ENCODE assay signal across 14 mouse cellular contexts in genomic region chr1:36160246-36160645, GRCm38 (mm10).
A peak's percentile ranks its signal among the peaks of the same experiment; 100 is the strongest.
DNase-seq lines count a peak whose midpoint lies in the region; ATAC-seq and TF ChIP-seq lines count a peak whose summit lies in the region.
"Had no signal": no experiment of that assay in that cellular context is flagged by ENCODE, and none has a peak within 500 bp of the region (broad histone marks: within the 10 kb centered on the region; RNA-seq: fewer than 3 reads in every experiment).

No protein-coding gene starts in this region.

- H3K9me3 ChIP-seq in liver, embryonic 12.5 days (replicated peaks): no peaks in the 10 kb centered on the region
- H3K9me3 ChIP-seq in liver, embryonic 11.5 days (ENCODE audit: control insufficient read depth, low read length): no peaks in the 10 kb centered on the region
- H3K9me3 ChIP-seq in G1E (replicated peaks): no peaks in the 10 kb centered on the region
- H3K9me3 ChIP-seq in kidney, embryonic 14.5 days (ENCODE audit: control insufficient read depth, low read length): no peaks in the 10 kb centered on the region
- H3K9me3 ChIP-seq: embryonic facial prominence, embryonic 13.5 days; hindbrain, embryonic 12.5 days; megakaryocyte, embryonic 14.5 days had no signal

- H3K4me3 ChIP-seq in liver, embryonic 12.5 days: no peak overlapping the region
- no peak overlapping the region for H3K4me3 ChIP-seq in liver, embryonic 11.5 days (ENCODE audit: low read depth, low read length)
- peak overlapping the region; percentile 40; the same call in 1 of the 2 replicates for H3K4me3 ChIP-seq in G1E (ENCODE audit: low read depth, low read length)
- H3K4me3 ChIP-seq in thymus, adult 2 months (ENCODE audit: control insufficient read depth, insufficient read depth, low read length): no peak overlapping the region
- H3K4me3 ChIP-seq in kidney, embryonic 14.5 days (ENCODE audit: low read length): no peak overlapping the region
- H3K4me3 ChIP-seq: embryonic facial prominence, embryonic 13.5 days; hindbrain, embryonic 12.5 days; megakaryocyte, embryonic 14.5 days had no signal

- TF ChIP-seq POLR2A in thymus, adult 2 months (IDR thresholded peaks at IDR 0.05; ENCODE audit: control insufficient read depth, extremely low read depth, insufficient read depth, low read length, poor library complexity): no peak

- H3K9ac ChIP-seq in liver, embryonic 12.5 days: no peak overlapping the region
- no peak overlapping the region for H3K9ac ChIP-seq in liver, embryonic 11.5 days (ENCODE audit: low read depth, low read length)
- no peak overlapping the region for H3K9ac ChIP-seq in kidney, embryonic 14.5 days (ENCODE audit: low read depth, low read length)
- H3K9ac ChIP-seq: embryonic facial prominence, embryonic 13.5 days; hindbrain, embryonic 12.5 days had no signal

- H3K4me1 ChIP-seq in liver, embryonic 12.5 days: peaks cover 29% of the 10 kb centered on the region
- peaks cover 16% of the 10 kb centered on the region for H3K4me1 ChIP-seq in liver, embryonic 11.5 days (replicated peaks; ENCODE audit: control insufficient read depth, insufficient read depth, low read length)
- peaks cover 43% of the 10 kb centered on the region for H3K4me1 ChIP-seq in G1E (ENCODE audit: insufficient read depth, low read depth, low read length)
- H3K4me1 ChIP-seq in thymus, adult 2 months (replicated peaks; ENCODE audit: control insufficient read depth, insufficient read depth, low read length): peaks cover 26% of the 10 kb centered on the region
- H3K4me1 ChIP-seq in kidney, embryonic 14.5 days (ENCODE audit: control insufficient read depth, insufficient read depth, low read length): no peaks in the 10 kb centered on the region
- H3K4me1 ChIP-seq: embryonic facial prominence, embryonic 13.5 days; hindbrain, embryonic 12.5 days had no signal

- WGBS in liver, embryonic 12.5 days (ENCODE audit: insufficient replicate concordance): 49% methylated on average over 8 of the region's 8 CpGs
- 69% methylated on average over 8 of the region's 8 CpGs for WGBS in liver, embryonic 11.5 days
- 5% methylated on average over 8 of the region's 8 CpGs for WGBS in thymus, adult 2 months
- 90% methylated on average over 8 of the region's 8 CpGs for WGBS in kidney, embryonic 14.5 days

- no peak for ATAC-seq in liver, embryonic 12.5 days
- no peak for ATAC-seq in liver, embryonic 11.5 days (replicated peaks; ENCODE audit: low FRiP score)
- ATAC-seq in G1E (ENCODE audit: extremely low read depth, insufficient number of reproducible peaks, low FRiP score, poor library complexity, severe bottlenecking): peak; percentile 6; the same call in 1 of the 2 replicates
- ATAC-seq in hematopoietic stem cell, adult 5-6 weeks (replicated peaks in 1 of 2; ENCODE audit: insufficient read depth in 1 of 2, low FRiP score in 2 of 2, low TSS enrichment in 1 of 2, low read depth in 1 of 2, poor library complexity in 2 of 2, severe bottlenecking in 2 of 2): peak; percentile 44 to 56
- no peak for ATAC-seq in kidney, embryonic 14.5 days (ENCODE audit: low FRiP score, low TSS enrichment)
- ATAC-seq: forebrain, embryonic 16.5 days had no signal

- H3K36me3 ChIP-seq in liver, embryonic 12.5 days: peaks cover 98% of the 10 kb centered on the region
- peaks cover 33% of the 10 kb centered on the region for H3K36me3 ChIP-seq in liver, embryonic 11.5 days (ENCODE audit: control insufficient read depth, insufficient read depth, low read length)
- H3K36me3 ChIP-seq in G1E (replicated peaks): peaks cover 97% of the 10 kb centered on the region
- H3K36me3 ChIP-seq in thymus, adult 2 months (ENCODE audit: control insufficient read depth, insufficient read depth, low read length): peaks cover 32% of the 10 kb centered on the region
- H3K36me3 ChIP-seq in kidney, embryonic 14.5 days (ENCODE audit: control insufficient read depth, insufficient read depth, low read length): peaks cover 86% of the 10 kb centered on the region

- 0 out of 2 replicates have a peak overlapping the region, but pooled peaks have one; percentile 2 for H3K27ac ChIP-seq in liver, embryonic 12.5 days
- H3K27ac ChIP-seq in liver, embryonic 11.5 days (ENCODE audit: low read depth, low read length): no peak overlapping the region
- peak overlapping the region; percentile 88 for H3K27ac ChIP-seq in thymus, adult 2 months (ENCODE audit: control insufficient read depth, insufficient read depth, low read length)
- no peak overlapping the region for H3K27ac ChIP-seq in kidney, embryonic 14.5 days (ENCODE audit: low read depth, low read length)
- H3K27ac ChIP-seq: hindbrain, embryonic 12.5 days had no signal

- TF ChIP-seq CTCF in G1E (IDR thresholded peaks at IDR 0.05; ENCODE audit: low read depth, low read length): no peak
- no peak for TF ChIP-seq CTCF in thymus, adult 2 months (IDR thresholded peaks at IDR 0.05; ENCODE audit: borderline replicate concordance, control insufficient read depth, extremely low read depth, insufficient read depth, low read length, poor library complexity)

- DNase-seq in liver, embryonic 11.5 days (ENCODE audit: low spot score): no peak
- DNase-seq in G1E (ENCODE audit: low spot score): no peak
- peak; percentile 77 for DNase-seq in thymus, adult 2 months
- DNase-seq in adrenal gland, postnatal 4 days (ENCODE audit: low spot score in 2 of 2): no peak
- no peak for DNase-seq in ovary, postnatal 36 days (ENCODE audit: low spot score)
- DNase-seq: adrenal gland, postnatal 10 days; kidney, postnatal 36 days had no signal

- H3K4me2 ChIP-seq in liver, embryonic 12.5 days: no peak overlapping the region
- H3K4me2 ChIP-seq in liver, embryonic 11.5 days: no peak overlapping the region
- H3K4me2 ChIP-seq in kidney, embryonic 14.5 days (replicated peaks; ENCODE audit: low read depth, low read length): no peak overlapping the region
- H3K4me2 ChIP-seq: embryonic facial prominence, embryonic 13.5 days; hindbrain, embryonic 12.5 days had no signal

- H3K27me3 ChIP-seq in liver, embryonic 12.5 days (replicated peaks): no peaks in the 10 kb centered on the region
- no peaks in the 10 kb centered on the region for H3K27me3 ChIP-seq in liver, embryonic 11.5 days (replicated peaks; ENCODE audit: control insufficient read depth, insufficient read depth, low read length)
- no peaks in the 10 kb centered on the region for H3K27me3 ChIP-seq in G1E (ENCODE audit: insufficient read depth, low read length)
- no peaks in the 10 kb centered on the region for H3K27me3 ChIP-seq in thymus, adult 2 months (ENCODE audit: control insufficient read depth, insufficient read depth, low read length)
- H3K27me3 ChIP-seq in kidney, embryonic 14.5 days (ENCODE audit: control insufficient read depth, insufficient read depth, low read length): no peaks in the 10 kb centered on the region
- H3K27me3 ChIP-seq: embryonic facial prominence, embryonic 13.5 days; hindbrain, embryonic 12.5 days; megakaryocyte, embryonic 14.5 days had no signal

Comparison
In these comparisons a context has a peak if more than half of its experiments do, and no peak if none do; other contexts are left out.
1. H3K27ac ChIP-seq: peak in liver, embryonic 12.5 days (single experiment) and thymus, adult 2 months (single experiment); none in liver, embryonic 11.5 days (single experiment) and kidney, embryonic 14.5 days (single experiment).
2. ATAC-seq: peak in G1E (single experiment) and hematopoietic stem cell, adult 5-6 weeks (2 of 2); none in liver, embryonic 12.5 days (single experiment), liver, embryonic 11.5 days (single experiment) and kidney, embryonic 14.5 days (single experiment).